Mouse (Mus musculus): Measurements from ENCODE around the gene Pkd1. TPM values are rescaled to one million over a fixed set of nuclear protein-coding genes. Genes with fewer than 3 reads are reported as not detected.

Pkd1 gene
- polyA plus RNA-seq (2014; fragmentation: Illumina TruSeq; extraction: RNeasy Lipid Tissue Mini Kit (QIAGEN cat#74804); ENCODE audit: low read depth, low replicate concordance): 35.8 TPM

GRCm38 (mm10) chr17:24549618-24550415 lies at the start of gene Pkd1:
TSS of gene Pkd1 (plus strand) at chr17:24549834.

GRCm38 (mm10) chr17:24527723-24528559 lies 21.7 kb upstream of the Pkd1 start, which contains the start of gene Traf7:
TSS of gene Traf7 (minus strand) at chr17:24527938.

GRCm38 (mm10) chr17:24534160-24534718 lies 15.4 kb upstream of the Pkd1 start, which contains the start of gene Rab26:
TSS of gene Rab26 (minus strand) at chr17:24534210.

GRCm38 (mm10) chr17:24632167-24632812 lies 82.7 kb downstream of the Pkd1 start, which contains the start of the genes Tsc2 and Nthl1:
TSS of gene Tsc2 (minus strand) at chr17:24632630.
TSS of gene Nthl1 (plus strand) at chr17:24632680.

Other genes with a start within 250 kb of the Pkd1 start
- gene Abca17, start 198.8 kb upstream of the Pkd1 start, polyA plus RNA-seq (2014; fragmentation: Illumina TruSeq; extraction: RNeasy Lipid Tissue Mini Kit (QIAGEN cat#74804); ENCODE audit: low read depth, low replicate concordance): not detected
- gene Abca3, start 197.9 kb upstream of the Pkd1 start, polyA plus RNA-seq (2014; fragmentation: Illumina TruSeq; extraction: RNeasy Lipid Tissue Mini Kit (QIAGEN cat#74804); ENCODE audit: low read depth, low replicate concordance): 11.2 TPM
- 82.4 TPM for gene Rnps1, start 135.3 kb upstream of the Pkd1 start, polyA plus RNA-seq (2014; fragmentation: Illumina TruSeq; extraction: RNeasy Lipid Tissue Mini Kit (QIAGEN cat#74804); ENCODE audit: low read depth, low replicate concordance)
- 445 TPM for gene Eci1, start 123.2 kb upstream of the Pkd1 start, polyA plus RNA-seq (2014; fragmentation: Illumina TruSeq; extraction: RNeasy Lipid Tissue Mini Kit (QIAGEN cat#74804); ENCODE audit: low read depth, low replicate concordance)
- 3.4 TPM for gene Dnase1l2, start 106.7 kb upstream of the Pkd1 start, polyA plus RNA-seq (2014; fragmentation: Illumina TruSeq; extraction: RNeasy Lipid Tissue Mini Kit (QIAGEN cat#74804); ENCODE audit: low read depth, low replicate concordance)
- gene E4f1, start 79.5 kb upstream of the Pkd1 start, polyA plus RNA-seq (2014; fragmentation: Illumina TruSeq; extraction: RNeasy Lipid Tissue Mini Kit (QIAGEN cat#74804); ENCODE audit: low read depth, low replicate concordance): 21.5 TPM
- gene Pgp, start 79.4 kb upstream of the Pkd1 start, polyA plus RNA-seq (2014; fragmentation: Illumina TruSeq; extraction: RNeasy Lipid Tissue Mini Kit (QIAGEN cat#74804); ENCODE audit: low read depth, low replicate concordance): 36.4 TPM
- gene Bricd5, start 76.0 kb upstream of the Pkd1 start, polyA plus RNA-seq (2014; fragmentation: Illumina TruSeq; extraction: RNeasy Lipid Tissue Mini Kit (QIAGEN cat#74804); ENCODE audit: low read depth, low replicate concordance): not detected
- gene Mlst8, start 70.8 kb upstream of the Pkd1 start, polyA plus RNA-seq (2014; fragmentation: Illumina TruSeq; extraction: RNeasy Lipid Tissue Mini Kit (QIAGEN cat#74804); ENCODE audit: low read depth, low replicate concordance): 11.6 TPM
- 0.47 TPM for gene Caskin1, start 61.2 kb upstream of the Pkd1 start, polyA plus RNA-seq (2014; fragmentation: Illumina TruSeq; extraction: RNeasy Lipid Tissue Mini Kit (QIAGEN cat#74804); ENCODE audit: low read depth, low replicate concordance)
- gene Traf7, start 21.9 kb upstream of the Pkd1 start, polyA plus RNA-seq (2014; fragmentation: Illumina TruSeq; extraction: RNeasy Lipid Tissue Mini Kit (QIAGEN cat#74804); ENCODE audit: low read depth, low replicate concordance): 63.9 TPM
- not detected for gene Rab26, start 15.6 kb upstream of the Pkd1 start, polyA plus RNA-seq (2014; fragmentation: Illumina TruSeq; extraction: RNeasy Lipid Tissue Mini Kit (QIAGEN cat#74804); ENCODE audit: low read depth, low replicate concordance)
- 99.7 TPM for gene Tsc2, start 82.8 kb downstream of the Pkd1 start, polyA plus RNA-seq (2014; fragmentation: Illumina TruSeq; extraction: RNeasy Lipid Tissue Mini Kit (QIAGEN cat#74804); ENCODE audit: low read depth, low replicate concordance)
- gene Nthl1, start 82.8 kb downstream of the Pkd1 start, polyA plus RNA-seq (2014; fragmentation: Illumina TruSeq; extraction: RNeasy Lipid Tissue Mini Kit (QIAGEN cat#74804); ENCODE audit: low read depth, low replicate concordance): 6.4 TPM
- 115 TPM for gene Slc9a3r2, start 100.5 kb downstream of the Pkd1 start, polyA plus RNA-seq (2014; fragmentation: Illumina TruSeq; extraction: RNeasy Lipid Tissue Mini Kit (QIAGEN cat#74804); ENCODE audit: low read depth, low replicate concordance)
- gene Npw, start 108.6 kb downstream of the Pkd1 start, polyA plus RNA-seq (2014; fragmentation: Illumina TruSeq; extraction: RNeasy Lipid Tissue Mini Kit (QIAGEN cat#74804); ENCODE audit: low read depth, low replicate concordance): not detected
- 18.8 TPM for gene Zfp598, start 119.9 kb downstream of the Pkd1 start, polyA plus RNA-seq (2014; fragmentation: Illumina TruSeq; extraction: RNeasy Lipid Tissue Mini Kit (QIAGEN cat#74804); ENCODE audit: low read depth, low replicate concordance)
- 0.31 TPM for gene Syngr3, start 140.1 kb downstream of the Pkd1 start, polyA plus RNA-seq (2014; fragmentation: Illumina TruSeq; extraction: RNeasy Lipid Tissue Mini Kit (QIAGEN cat#74804); ENCODE audit: low read depth, low replicate concordance)
- gene Gfer, start 146.3 kb downstream of the Pkd1 start, polyA plus RNA-seq (2014; fragmentation: Illumina TruSeq; extraction: RNeasy Lipid Tissue Mini Kit (QIAGEN cat#74804); ENCODE audit: low read depth, low replicate concordance): 18.9 TPM
- 1.2 TPM for gene Noxo1, start 146.4 kb downstream of the Pkd1 start, polyA plus RNA-seq (2014; fragmentation: Illumina TruSeq; extraction: RNeasy Lipid Tissue Mini Kit (QIAGEN cat#74804); ENCODE audit: low read depth, low replicate concordance)
- 18.8 TPM for gene Tbl3, start 157.8 kb downstream of the Pkd1 start, polyA plus RNA-seq (2014; fragmentation: Illumina TruSeq; extraction: RNeasy Lipid Tissue Mini Kit (QIAGEN cat#74804); ENCODE audit: low read depth, low replicate concordance)
- not detected for gene Rnf151, start 168.2 kb downstream of the Pkd1 start, polyA plus RNA-seq (2014; fragmentation: Illumina TruSeq; extraction: RNeasy Lipid Tissue Mini Kit (QIAGEN cat#74804); ENCODE audit: low read depth, low replicate concordance)
- 1,388 TPM for gene Rps2, start 168.3 kb downstream of the Pkd1 start, polyA plus RNA-seq (2014; fragmentation: Illumina TruSeq; extraction: RNeasy Lipid Tissue Mini Kit (QIAGEN cat#74804); ENCODE audit: low read depth, low replicate concordance)
- gene Ndufb10, start 174.6 kb downstream of the Pkd1 start, polyA plus RNA-seq (2014; fragmentation: Illumina TruSeq; extraction: RNeasy Lipid Tissue Mini Kit (QIAGEN cat#74804); ENCODE audit: low read depth, low replicate concordance): 1,266 TPM
- gene Rpl3l, start 178.0 kb downstream of the Pkd1 start, polyA plus RNA-seq (2014; fragmentation: Illumina TruSeq; extraction: RNeasy Lipid Tissue Mini Kit (QIAGEN cat#74804); ENCODE audit: low read depth, low replicate concordance): 333 TPM
- gene Msrb1, start 186.8 kb downstream of the Pkd1 start, polyA plus RNA-seq (2014; fragmentation: Illumina TruSeq; extraction: RNeasy Lipid Tissue Mini Kit (QIAGEN cat#74804); ENCODE audit: low read depth, low replicate concordance): 139 TPM
- not detected for gene Hs3st6, start 203.2 kb downstream of the Pkd1 start, polyA plus RNA-seq (2014; fragmentation: Illumina TruSeq; extraction: RNeasy Lipid Tissue Mini Kit (QIAGEN cat#74804); ENCODE audit: low read depth, low replicate concordance)

All from heart, adult 10 weeks (tissue).